Mouse (Mus musculus) CH12.LX (cell line): ENCODE results near the gene Plxna2. TPM values are rescaled to one million over a fixed set of nuclear protein-coding genes. Genes with fewer than 3 reads are reported as not detected.

Experiments used
- DNase-seq: peaks from one replicate; pipeline ENCODE4 v3.0.0-alpha.2; 2013; ENCODE audit errors: extremely low read depth
- H3K27ac ChIP-seq: 2 replicates; pipeline ENCODE4 v1.5.1; 2012; ENCODE audit warnings: low read depth, mild to moderate bottlenecking, control low read depth, moderate library complexity; ENCODE audit not compliant: insufficient read depth
- H3K27me3 ChIP-seq: replicated peaks from 2 replicates; pipeline ENCODE3; 2012; ENCODE audit warnings: inconsistent platforms
- H3K36me3 ChIP-seq, 2 experiments: replicated peaks in 1 of 2; 2 replicates each; pipeline versions ENCODE3 to v1.6.1; 2012; ENCODE audit warnings: inconsistent platforms in 1 of 2, low read length in 1 of 2, mild to moderate bottlenecking in 1 of 2, mixed read lengths in 1 of 2, moderate library complexity in 1 of 2; ENCODE audit not compliant: control insufficient read depth in 1 of 2, insufficient read depth in 1 of 2
- H3K4me1 ChIP-seq, 2 experiments: 2 replicates each; pipeline ENCODE4 v1.6.1; 2012; ENCODE audit warnings: inconsistent platforms in 1 of 2, moderate library complexity in 1 of 2; ENCODE audit not compliant: insufficient read depth in 2 of 2, control insufficient read depth in 1 of 2
- H3K4me2 ChIP-seq: 2 replicates; pipeline ENCODE4 v1.6.1; 2012; ENCODE audit warnings: low read depth, mild to moderate bottlenecking, control low read depth; ENCODE audit not compliant: poor library complexity, insufficient read depth, severe bottlenecking
- H3K4me3 ChIP-seq, 3 experiments: fragments of 150-350 bp in 1 of 3; sonication (generic) in 1 of 3; replicated peaks in 1 of 3; 2 replicates each; pipeline versions ENCODE3 to v1.5.1; 2011 to 2012; ENCODE audit warnings: low read depth in 2 of 3, low read length in 2 of 3, mild to moderate bottlenecking in 2 of 3, moderate library complexity in 2 of 3, control low read depth in 1 of 3, improper control_type of control experiment in 1 of 3, inconsistent platforms in 1 of 3, mixed read lengths in 1 of 3; ENCODE audit not compliant: poor library complexity in 1 of 3
- H3K79me2 ChIP-seq: replicated peaks from 2 replicates; pipeline ENCODE4 v1.6.1; 2012; ENCODE audit warnings: mild to moderate bottlenecking, moderate library complexity; ENCODE audit not compliant: control insufficient read depth, poor library complexity, insufficient read depth, severe bottlenecking; ENCODE audit errors: extremely low read depth
- H3K9ac ChIP-seq: 2 replicates; pipeline ENCODE4 v1.6.1; 2012; ENCODE audit warnings: low read depth, mild to moderate bottlenecking, control low read depth, moderate library complexity; ENCODE audit not compliant: insufficient read depth
- H3K9me3 ChIP-seq: replicated peaks from 2 replicates; pipeline ENCODE3; 2012; ENCODE audit warnings: low read length, inconsistent platforms, mixed read lengths
- BHLHE40 ChIP-seq: IDR thresholded peaks from 2 replicates; pipeline ENCODE4 v1.6.1; 2011; ENCODE audit warnings: mild to moderate bottlenecking, low read depth, low read length, improper control_type of control experiment
- CTCF ChIP-seq, 2 experiments: IDR thresholded peaks in 1 of 2; conservative IDR thresholded peaks in 1 of 2; 2 replicates each; pipeline ENCODE4 v1.5.1; 2011 to 2012; ENCODE audit warnings: low read depth in 2 of 2, low read length in 2 of 2, improper control_type of control experiment in 1 of 2, inconsistent platforms in 1 of 2, mild to moderate bottlenecking in 1 of 2, moderate library complexity in 1 of 2
- E2F4 ChIP-seq: IDR thresholded peaks from 2 replicates; pipeline ENCODE4 v1.6.1; 2011; ENCODE audit warnings: low read depth, low read length, improper control_type of control experiment; ENCODE audit not compliant: insufficient replicate concordance
- GABPA ChIP-seq: IDR thresholded peaks from 2 replicates; pipeline ENCODE4 v1.6.1; 2012; ENCODE audit warnings: low read depth, low read length, improper control_type of control experiment, inconsistent platforms; ENCODE audit not compliant: insufficient replicate concordance
- KAT2A ChIP-seq: IDR thresholded peaks from 2 replicates; pipeline ENCODE4 v1.6.1; 2012; ENCODE audit warnings: low read length, improper control_type of control experiment, inconsistent platforms; ENCODE audit not compliant: insufficient replicate concordance
- MAFK ChIP-seq: IDR thresholded peaks from 2 replicates; pipeline ENCODE4 v1.6.1; 2011; ENCODE audit warnings: low read length, improper control_type of control experiment; ENCODE audit not compliant: insufficient replicate concordance
- MAX ChIP-seq: IDR thresholded peaks from 2 replicates; pipeline ENCODE4 v1.6.1; 2011; ENCODE audit warnings: low read length, improper control_type of control experiment
- MEF2A ChIP-seq: IDR thresholded peaks from 2 replicates; pipeline ENCODE4 v1.6.1; 2014; ENCODE audit warnings: low read depth, mild to moderate bottlenecking, inconsistent platforms, low read length, improper control_type of control experiment, borderline replicate concordance
- MYC ChIP-seq: IDR thresholded peaks from 2 replicates; pipeline ENCODE4 v1.6.1; 2011; ENCODE audit warnings: low read depth, mild to moderate bottlenecking, improper control_type of control experiment, low read length
- POLR2AphosphoS2 ChIP-seq: IDR thresholded peaks from 2 replicates; pipeline ENCODE4 v1.6.1; 2011; ENCODE audit warnings: low read depth, low read length, improper control_type of control experiment
- RAD21 ChIP-seq: IDR thresholded peaks from 2 replicates; pipeline ENCODE4 v1.6.1; 2011; ENCODE audit warnings: low read depth, mild to moderate bottlenecking, low read length, improper control_type of control experiment, moderate library complexity
- SIN3A ChIP-seq: IDR thresholded peaks from 2 replicates; pipeline ENCODE4 v1.6.1; 2012; ENCODE audit warnings: low read length, improper control_type of control experiment, inconsistent platforms
- SMC3 ChIP-seq: IDR thresholded peaks from 2 replicates; pipeline ENCODE4 v1.6.1; 2011; ENCODE audit warnings: low read depth, low read length, improper control_type of control experiment
- TBP ChIP-seq: conservative IDR thresholded peaks from 2 replicates; pipeline ENCODE4 v1.6.1; 2011; ENCODE audit warnings: low read depth, low read length, improper control_type of control experiment
- UBTF ChIP-seq: IDR thresholded peaks from 2 replicates; pipeline ENCODE4 v1.6.1; 2012; ENCODE audit warnings: low read depth, mild to moderate bottlenecking, inconsistent platforms, low read length, improper control_type of control experiment, moderate library complexity
- USF1 ChIP-seq: IDR thresholded peaks from 2 replicates; pipeline ENCODE4 v1.6.1; 2014; ENCODE audit warnings: low read depth, mild to moderate bottlenecking, inconsistent platforms, low read length, improper control_type of control experiment
- USF2 ChIP-seq: conservative IDR thresholded peaks from 2 replicates; pipeline ENCODE4 v1.6.1; 2011; ENCODE audit warnings: low read depth, low read length, improper control_type of control experiment
- ZC3H11A ChIP-seq: IDR thresholded peaks from 2 replicates; pipeline ENCODE4 v1.6.1; 2012; ENCODE audit warnings: low read depth, mild to moderate bottlenecking, inconsistent platforms, low read length, improper control_type of control experiment
- ZKSCAN1 ChIP-seq: IDR thresholded peaks from 2 replicates; pipeline ENCODE4 v1.6.1; 2012; ENCODE audit warnings: low read depth, inconsistent platforms, low read length, improper control_type of control experiment, borderline replicate concordance
- dilution Hi-C: fragments of 300-500 bp; cut with MboI; formaldehyde crosslinking; loops from 2 replicates; pipeline ENCODE4 v1.14.3; 2020; ENCODE audit warnings: low sequenced_read_pairs; ENCODE audit not compliant: extremely low pct_unique_long_range_greater_than_20kb, extremely low pct_ligation_motif_present
- in situ Hi-C: fragments of 300-500 bp; cut with MboI; formaldehyde crosslinking; loops from 3 replicates; pipeline ENCODE4 v1.14.3; 2019; ENCODE audit warnings: low sequenced_read_pairs, low pct_ligation_motif_present, low pct_unique_long_range_greater_than_20kb, mixed read lengths
- polyA plus RNA-seq: library from polyadenylated mRNA; unstranded; fragments of >175 nt; gene quantifications from 2 replicates; pipeline ENCODE4 v1.2.1, GENCODE M21; 2012; ENCODE audit warnings: low read depth; ENCODE audit not compliant: insufficient read length
- total RNA-seq, 2 experiments: library from RNA; depleted of rRNA; stranded (reverse); fragments of 300-350 nt in 1 of 2; fragments of >200 nt in 1 of 2; gene quantifications; 2 replicates each; pipeline ENCODE4 v1.2.3; 2012 to 2014

Plxna2 gene
- total and polyA plus RNA-seq, 3 experiments: 0.04 to 0.05 (median 0.04) TPM

DNA sequence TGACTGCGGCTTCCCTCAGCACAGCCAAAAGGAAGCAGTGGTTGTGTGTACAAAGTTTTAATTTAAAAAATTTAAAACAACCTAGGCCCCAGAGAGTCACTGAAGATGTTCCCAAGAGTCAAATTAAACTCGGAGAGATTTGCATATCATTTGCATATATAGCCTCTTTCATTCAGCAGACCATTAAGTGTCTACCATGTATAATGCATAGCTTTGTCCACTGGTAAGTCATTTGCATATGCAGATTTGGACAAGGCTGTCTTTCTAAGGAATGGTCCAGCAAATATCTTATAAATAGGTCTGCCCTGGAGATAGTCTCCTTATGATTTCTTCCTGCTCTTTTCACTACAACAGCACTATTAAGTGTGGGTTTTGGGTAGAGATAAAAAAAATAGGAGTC lies 103.2 kb downstream of the Plxna2 start:
- Histone ChIP-seq H3K36me3 (no peaks in the 10 kb centered on the region), H3K9ac (no peak overlapping the region), H3K27me3 (no peaks in the 10 kb centered on the region), H3K79me2 (no peaks in the 10 kb centered on the region), H3K27ac (no peak overlapping the region), H3K4me1 (peaks cover 0 to 15% of the 10 kb centered on the region in 2 experiments; a peak in 1 of 4 replicates), H3K4me2 (no peak overlapping the region), H3K9me3 (no peaks in the 10 kb centered on the region), H3K4me3 (no peak overlapping the region)
- TF ChIP-seq ZKSCAN1 (no peak), MAX (no peak), MYC (no peak), GABPA (no peak), MAFK (no peak), USF1 (no peak), ZC3H11A (no peak), TBP (no peak), BHLHE40 (no peak), USF2 (no peak), POLR2AphosphoS2 (no peak), E2F4 (no peak), SIN3A (no peak), KAT2A (no peak), UBTF (no peak)
- dilution Hi-C loops: no loop called here
- in situ Hi-C loops: no loop called here
- peak; percentile 16 for DNase-seq

DNA sequence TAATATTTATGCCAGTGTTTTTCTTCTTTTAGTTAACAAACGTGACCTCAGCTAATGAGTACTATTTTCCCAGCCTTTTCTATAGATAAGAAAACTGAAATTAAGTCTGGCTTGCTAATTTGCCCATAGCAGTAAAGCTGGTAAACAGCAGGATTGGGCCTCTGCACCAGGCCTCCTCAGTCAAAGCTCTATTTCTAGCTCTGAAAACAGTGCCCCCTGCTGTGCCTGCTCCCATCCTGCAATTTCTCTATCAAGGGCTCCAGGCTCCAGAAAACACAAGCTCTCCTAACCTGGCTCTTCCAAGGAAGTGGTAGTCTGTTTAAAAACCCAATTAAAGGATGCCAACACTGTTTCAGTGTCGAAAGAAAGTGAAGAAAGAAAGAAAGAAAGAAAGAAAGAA lies 104.3 kb downstream of the Plxna2 start:
- TF ChIP-seq UBTF: no peak
- TF ChIP-seq RAD21: peak; percentile 40
- 0 out of 2 replicates have a peak, but pooled peaks have one; percentile 23 for TF ChIP-seq MEF2A
- TF ChIP-seq CTCF (conservative IDR thresholded peaks at IDR 0.05 in 1 of 2, IDR thresholded peaks at IDR 0.05 in 1 of 2; ENCODE audit: low read depth in 2 of 2, low read length in 2 of 2): peak; percentile 23 to 67; a peak in 3 of 4 replicates
- TF ChIP-seq SMC3: peak; percentile 58
- Histone ChIP-seq H3K79me2 (no peaks in the 10 kb centered on the region), H3K9me3 (no peaks in the 10 kb centered on the region), H3K36me3 (no peaks in the 10 kb centered on the region), H3K27me3 (no peaks in the 10 kb centered on the region), H3K4me1 (peaks cover 0 to 15% of the 10 kb centered on the region in 2 experiments; a peak in 1 of 4 replicates), H3K9ac (no peak overlapping the region), H3K4me3 (no peak overlapping the region), H3K4me2 (no peak overlapping the region), H3K27ac (no peak overlapping the region)
- in situ Hi-C loops (no loop called here), dilution Hi-C loops (no loop called here)
- peak; percentile 61 for DNase-seq
